ENCODE assay signal across 11 mouse cellular contexts in the genomic region with DNA sequence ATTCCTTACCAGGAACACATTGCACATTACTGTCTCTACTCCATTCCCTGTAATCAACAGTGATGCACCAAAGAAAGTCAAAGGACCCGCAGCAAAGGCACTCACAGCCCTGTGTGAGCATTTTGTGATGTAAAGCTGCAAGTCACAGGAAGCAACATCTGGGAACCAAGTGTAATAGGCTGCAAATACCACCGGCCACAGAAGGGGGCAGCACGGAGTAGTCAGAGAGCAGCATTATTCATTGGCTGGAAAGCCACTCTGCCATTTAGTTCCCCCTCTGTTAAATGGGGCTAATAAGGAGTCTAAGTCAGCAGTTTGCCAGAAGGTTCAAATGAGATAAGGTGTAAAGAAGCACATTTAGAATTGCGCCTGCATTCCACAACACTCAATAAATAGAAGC.
DNase-seq lines count a peak whose midpoint lies in the region; ATAC-seq and TF ChIP-seq lines count a peak whose summit lies in the region.
"Had no signal": no experiment of that assay in that cellular context is flagged by ENCODE, and none has a peak within 500 bp of the region (broad histone marks: within the 10 kb centered on the region; RNA-seq: fewer than 3 reads in every experiment).

No protein-coding gene starts in this region.

- WGBS in kidney, embryonic 15.5 days, result 50% methylated on average over 4 of the region's 4 CpGs
- 52% methylated on average over 4 of the region's 4 CpGs for WGBS in limb, embryonic 10.5 days

- no peak for TF ChIP-seq RAD21 in MEL (IDR thresholded peaks at IDR 0.05; ENCODE audit: low read depth, low read length)

- ATAC-seq in kidney, embryonic 15.5 days (replicated peaks; ENCODE audit: low FRiP score), result no peak
- no peak for ATAC-seq in erythroblast, adult 5-6 weeks (replicated peaks; ENCODE audit: low FRiP score, poor library complexity, severe bottlenecking)
- ATAC-seq: midbrain, embryonic 15.5 days had no signal

- no peaks in the 10 kb centered on the region for H3K4me1 ChIP-seq in kidney, embryonic 15.5 days
- no peaks in the 10 kb centered on the region for H3K4me1 ChIP-seq in MEL (ENCODE audit: control insufficient read depth in 1 of 2, insufficient read depth in 2 of 2, low read length in 2 of 2)
- peaks cover 16% of the 10 kb centered on the region for H3K4me1 ChIP-seq in limb, embryonic 10.5 days
- H3K4me1 ChIP-seq: embryonic facial prominence, embryonic 12.5 days; midbrain, embryonic 15.5 days; stomach, embryonic 15.5 days had no signal

- no peaks in the 10 kb centered on the region for H3K36me3 ChIP-seq in kidney, embryonic 15.5 days
- no peaks in the 10 kb centered on the region for H3K36me3 ChIP-seq in MEL (ENCODE audit: control insufficient read depth in 1 of 2, insufficient read depth in 2 of 2, low read length in 2 of 2)
- no peaks in the 10 kb centered on the region for H3K36me3 ChIP-seq in limb, embryonic 10.5 days
- H3K36me3 ChIP-seq: embryonic facial prominence, embryonic 12.5 days; midbrain, embryonic 15.5 days; stomach, embryonic 15.5 days had no signal

- no peak for TF ChIP-seq POLR2A in MEL (IDR thresholded peaks at IDR 0.05; ENCODE audit: control insufficient read depth in 1 of 2, insufficient read depth in 1 of 2, low read depth in 1 of 2, low read length in 2 of 2, poor library complexity in 1 of 2)

- H3K4me3 ChIP-seq in kidney, embryonic 15.5 days (replicated peaks), result no peak overlapping the region
- H3K4me3 ChIP-seq in MEL (ENCODE audit: control insufficient read depth in 1 of 2, insufficient read depth in 1 of 2, low read depth in 2 of 2, low read length in 2 of 2), result no peak overlapping the region
- no peak overlapping the region for H3K4me3 ChIP-seq in limb, embryonic 10.5 days
- H3K4me3 ChIP-seq: embryonic facial prominence, embryonic 12.5 days; midbrain, embryonic 15.5 days; stomach, embryonic 15.5 days had no signal

- no peak overlapping the region for H3K9ac ChIP-seq in kidney, embryonic 15.5 days
- H3K9ac ChIP-seq in MEL (ENCODE audit: control insufficient read depth, low read depth, low read length, poor library complexity, severe bottlenecking), result no peak overlapping the region
- H3K9ac ChIP-seq: embryonic facial prominence, embryonic 12.5 days; midbrain, embryonic 15.5 days; stomach, embryonic 15.5 days had no signal

- peak; percentile 2 to 11 (median 7); a peak in 1 of 6 replicates for TF ChIP-seq CTCF in MEL (IDR thresholded peaks at IDR 0.05 in 2 of 3, conservative IDR thresholded peaks at IDR 0.05 in 1 of 3; ENCODE audit: control insufficient read depth in 1 of 3, insufficient read depth in 1 of 3, low read depth in 2 of 3, low read length in 3 of 3, poor library complexity in 1 of 3, severe bottlenecking in 1 of 3)

- TF ChIP-seq EP300 in MEL (IDR thresholded peaks at IDR 0.05; ENCODE audit: low read depth in 1 of 2, low read length in 2 of 2), result no peak

- peak; percentile 5 to 54 for DNase-seq in adrenal gland, adult (ENCODE audit: inconsistent age in 2 of 2, low spot score in 1 of 2)
- no peak for DNase-seq in adrenal gland, postnatal 4 days (ENCODE audit: low spot score in 2 of 2)
- DNase-seq in kidney, postnatal 14 days, result peak; percentile 10
- DNase-seq in MEL (ENCODE audit: low read depth, low spot score), result no peak
- DNase-seq in limb, embryonic 10.5 days (ENCODE audit: low spot score), result peak; percentile 59
- no peak for DNase-seq in yolk sac, embryonic 10.5 days (ENCODE audit: low spot score)

- no peaks in the 10 kb centered on the region for H3K79me2 ChIP-seq in MEL (ENCODE audit: control insufficient read depth, insufficient read depth, low read length, poor library complexity)

- no peak overlapping the region for H3K27ac ChIP-seq in kidney, embryonic 15.5 days
- no peak overlapping the region for H3K27ac ChIP-seq in MEL (ENCODE audit: control insufficient read depth, low read depth, low read length)
- no peak overlapping the region for H3K27ac ChIP-seq in limb, embryonic 10.5 days
- H3K27ac ChIP-seq: embryonic facial prominence, embryonic 12.5 days; midbrain, embryonic 15.5 days; stomach, embryonic 15.5 days had no signal

- no peaks in the 10 kb centered on the region for H3K27me3 ChIP-seq in kidney, embryonic 15.5 days
- H3K27me3 ChIP-seq in MEL (ENCODE audit: control insufficient read depth in 1 of 2, insufficient read depth in 2 of 2, low read length in 2 of 2), result no peaks in the 10 kb centered on the region
- H3K27me3 ChIP-seq in limb, embryonic 10.5 days (ENCODE audit: low read depth, poor library complexity, severe bottlenecking), result peaks cover 19% of the 10 kb centered on the region; the same call in 1 of the 2 replicates
- H3K27me3 ChIP-seq: embryonic facial prominence, embryonic 12.5 days; midbrain, embryonic 15.5 days; stomach, embryonic 15.5 days had no signal

- H3K4me2 ChIP-seq in kidney, embryonic 15.5 days, result no peak overlapping the region
- H3K4me2 ChIP-seq: embryonic facial prominence, embryonic 12.5 days; midbrain, embryonic 15.5 days; stomach, embryonic 15.5 days had no signal

- H3K9me3 ChIP-seq in kidney, embryonic 15.5 days (replicated peaks), result no peaks in the 10 kb centered on the region
- no peaks in the 10 kb centered on the region for H3K9me3 ChIP-seq in MEL (replicated peaks; ENCODE audit: insufficient read depth, low read length)
- no peaks in the 10 kb centered on the region for H3K9me3 ChIP-seq in limb, embryonic 10.5 days (replicated peaks)
- H3K9me3 ChIP-seq: embryonic facial prominence, embryonic 12.5 days; midbrain, embryonic 15.5 days; stomach, embryonic 15.5 days had no signal

TF ChIP-seq in MEL, 35 proteins besides CTCF, POLR2A, EP300 and RAD21:
- no peak for TF ChIP-seq ELF1 (IDR thresholded peaks at IDR 0.05; ENCODE audit: low read depth, low read length)
- no peak for TF ChIP-seq TCF12 (IDR thresholded peaks at IDR 0.05; ENCODE audit: low read depth, low read length)
- no peak for TF ChIP-seq MAFK (IDR thresholded peaks at IDR 0.05; ENCODE audit: borderline replicate concordance, low read depth, low read length)
TF ChIP-seq in MEL: peak in this region for 0.

Comparison
In these comparisons a context has a peak if more than half of its experiments do, and no peak if none do; other contexts are left out.
1. DNase-seq: peak in adrenal gland, adult (2 of 2), kidney, postnatal 14 days (single experiment) and limb, embryonic 10.5 days (single experiment); none in adrenal gland, postnatal 4 days (0 of 2), MEL (single experiment) and yolk sac, embryonic 10.5 days (single experiment).